Mouse (Mus musculus) adrenal gland, adult (tissue): ENCODE measurements around the gene Tmbim6.

Experiments used
- DNase-seq, 2 experiments: peaks; one replicate each; pipeline ENCODE4 v3.0.0; 2022 to 2023; ENCODE audit warnings: low spot score in 1 of 2; ENCODE audit not compliant: inconsistent age in 2 of 2

Tmbim6 gene

DNA sequence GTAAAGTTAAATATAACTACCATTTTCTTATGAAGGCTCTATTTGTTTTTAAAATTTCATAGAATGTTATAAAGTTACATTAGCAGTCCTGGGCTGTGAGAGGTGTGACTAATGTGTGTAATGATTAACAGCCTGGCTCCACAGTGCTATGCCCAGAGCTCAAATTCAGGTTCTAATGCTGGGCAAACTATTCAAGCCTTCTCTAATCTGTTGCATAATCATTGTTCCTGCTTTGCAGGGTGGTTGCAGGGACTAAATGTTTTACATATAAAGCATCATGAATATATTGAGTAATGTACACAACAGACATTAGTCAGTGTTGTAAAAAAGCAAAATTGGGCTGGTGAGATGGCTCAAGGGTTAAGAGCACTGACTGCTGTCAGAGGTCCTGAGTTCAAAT lies 9.8 kb upstream of the Tmbim6 start:
- no peak for DNase-seq

DNA sequence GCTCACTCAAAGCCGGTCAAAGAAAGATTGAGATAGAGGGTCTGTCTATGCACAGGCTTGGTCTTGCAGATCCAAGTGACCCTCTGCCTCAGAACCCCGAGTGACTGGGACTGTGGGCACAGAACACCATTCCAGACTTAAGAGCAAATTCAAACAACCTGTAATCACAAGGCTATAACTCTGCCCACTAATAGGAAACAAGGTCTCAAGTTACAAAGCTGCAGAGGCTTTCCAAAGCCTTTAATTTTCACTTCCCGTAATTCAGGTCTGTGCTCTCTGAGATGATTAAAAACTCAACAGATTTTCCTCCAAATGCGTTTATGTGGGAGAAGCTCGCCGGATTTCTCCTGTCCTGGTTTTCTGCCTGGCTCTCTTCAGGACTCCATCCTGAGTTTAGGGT lies 8.6 kb upstream of the Tmbim6 start:
- no peak for DNase-seq

DNA sequence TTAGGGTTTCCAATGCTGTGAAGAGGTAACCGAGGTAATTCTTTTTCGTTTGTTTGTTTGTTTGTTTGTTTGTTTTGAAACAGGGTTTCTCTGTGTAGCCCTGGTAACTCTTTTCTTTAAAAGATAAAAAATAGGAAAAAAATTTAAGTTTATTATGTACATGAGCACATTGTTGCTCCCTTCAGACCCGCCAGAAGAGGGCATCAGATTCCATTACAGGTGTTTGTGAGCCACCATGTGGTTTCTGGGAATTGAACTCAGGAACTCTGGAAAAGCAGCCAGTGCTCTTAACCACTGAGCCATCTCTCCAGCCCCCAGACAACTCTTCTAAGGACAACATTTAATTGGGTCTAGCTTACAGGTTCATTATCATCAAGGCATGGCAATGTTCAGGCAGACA lies 6.6 kb upstream of the Tmbim6 start:
- peak in 1 of 2 experiments; percentile 48 for DNase-seq

DNA sequence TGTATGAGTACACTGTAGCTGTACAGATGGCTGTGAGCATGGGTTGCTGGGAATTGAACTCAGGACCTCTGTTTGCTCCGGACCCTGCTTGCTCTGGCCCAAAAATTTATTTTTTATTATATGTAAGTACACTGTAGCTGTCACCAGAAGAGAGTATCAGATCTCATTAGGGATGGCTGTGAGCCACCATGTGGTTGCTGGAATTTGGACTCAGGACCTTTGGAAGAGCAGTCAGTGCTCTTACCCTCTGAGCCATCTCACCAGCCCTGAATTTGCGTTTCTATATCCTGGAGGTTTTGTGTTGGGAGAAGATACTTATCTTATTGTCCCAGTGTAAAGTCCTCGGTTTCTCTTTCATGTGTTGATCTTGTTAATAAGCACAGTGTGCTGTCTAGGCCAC lies 5.9 kb upstream of the Tmbim6 start:
- DNase-seq: no peak

DNA sequence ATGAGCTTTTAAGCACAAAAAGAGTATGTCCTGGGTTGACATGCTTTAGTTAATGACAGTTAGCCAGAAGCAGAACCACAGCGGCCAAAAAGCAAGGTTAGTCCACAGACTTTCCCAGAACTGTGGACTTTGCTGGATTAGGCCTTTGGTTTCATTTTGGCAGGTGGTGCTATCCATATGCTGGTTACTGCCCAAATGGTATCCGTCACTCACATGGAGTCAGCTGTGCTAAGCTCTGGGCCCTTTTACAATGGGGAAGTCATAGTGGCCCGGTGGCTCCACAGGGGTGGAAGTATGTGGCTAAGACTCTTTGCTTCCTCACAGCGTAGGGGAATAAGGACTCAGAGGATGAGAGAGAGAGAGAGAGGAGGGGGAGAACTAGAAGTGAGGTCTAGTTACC lies 4.7 kb upstream of the Tmbim6 start:
- DNase-seq: no peak

DNA sequence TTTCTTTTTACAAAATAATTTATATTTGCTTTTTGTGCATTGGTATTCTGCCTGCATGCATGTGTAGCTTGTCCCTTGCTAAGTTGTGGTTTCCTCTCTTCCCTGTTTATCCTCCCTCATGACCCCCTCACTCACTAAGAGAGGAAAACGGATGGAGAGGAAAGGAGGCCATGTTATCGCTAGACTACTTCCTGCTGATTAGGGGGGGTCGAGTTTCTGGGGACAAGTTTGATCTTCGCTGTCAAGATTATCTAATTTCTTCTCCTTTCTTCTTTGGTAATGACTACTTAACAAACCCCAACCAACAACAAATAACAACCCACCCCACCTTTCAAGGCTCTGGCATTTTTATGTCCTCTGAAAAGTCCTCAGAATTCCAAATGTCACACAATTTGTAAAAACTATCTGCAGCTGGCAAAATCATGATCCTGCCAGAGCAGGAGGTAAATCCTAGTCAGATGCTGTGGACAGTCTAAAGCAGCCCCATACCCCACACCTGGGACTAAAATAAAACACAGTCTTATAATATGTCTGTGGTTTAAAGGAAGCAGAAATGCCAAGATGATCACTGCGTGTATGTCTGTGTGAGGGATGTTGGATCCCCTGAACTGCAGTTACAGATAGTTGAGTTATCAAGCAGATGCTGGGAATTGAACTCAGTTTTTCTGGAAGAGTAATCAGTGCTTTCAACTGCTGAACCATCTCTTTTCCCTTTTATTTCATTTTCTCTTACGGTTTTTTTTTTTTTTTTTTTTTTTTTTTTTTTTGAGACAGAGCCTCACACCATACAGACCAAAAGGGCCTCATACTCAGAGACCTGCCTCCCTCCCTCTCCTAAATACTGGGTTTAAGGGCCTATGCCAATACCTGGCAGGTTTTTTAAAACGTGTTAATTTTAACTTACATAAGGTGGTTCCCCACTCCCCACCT lies 1.9 kb upstream of the Tmbim6 start:
- DNase-seq: no peak

DNA sequence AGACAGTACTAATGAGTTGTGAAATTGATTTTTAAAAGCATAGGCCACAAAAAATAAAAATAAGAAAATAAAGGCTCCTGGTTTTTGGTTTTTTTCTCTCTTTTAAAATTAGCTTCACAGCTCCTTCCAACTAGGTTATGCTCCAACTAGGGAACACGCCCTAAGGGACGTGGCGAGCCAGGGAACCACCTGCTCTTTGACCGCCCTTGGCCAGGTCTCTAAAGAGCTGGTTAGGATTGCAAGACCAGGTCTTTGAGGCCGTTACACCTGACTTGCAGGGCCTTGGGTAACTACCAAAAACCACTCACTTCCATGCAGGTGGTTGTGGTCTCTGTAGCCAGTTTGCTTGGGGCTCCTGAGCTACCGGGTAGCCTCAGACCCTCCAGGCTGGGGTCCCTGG lies 707 bp upstream of the Tmbim6 start:
- DNase-seq: peak in 1 of 2 experiments; percentile 42

DNA sequence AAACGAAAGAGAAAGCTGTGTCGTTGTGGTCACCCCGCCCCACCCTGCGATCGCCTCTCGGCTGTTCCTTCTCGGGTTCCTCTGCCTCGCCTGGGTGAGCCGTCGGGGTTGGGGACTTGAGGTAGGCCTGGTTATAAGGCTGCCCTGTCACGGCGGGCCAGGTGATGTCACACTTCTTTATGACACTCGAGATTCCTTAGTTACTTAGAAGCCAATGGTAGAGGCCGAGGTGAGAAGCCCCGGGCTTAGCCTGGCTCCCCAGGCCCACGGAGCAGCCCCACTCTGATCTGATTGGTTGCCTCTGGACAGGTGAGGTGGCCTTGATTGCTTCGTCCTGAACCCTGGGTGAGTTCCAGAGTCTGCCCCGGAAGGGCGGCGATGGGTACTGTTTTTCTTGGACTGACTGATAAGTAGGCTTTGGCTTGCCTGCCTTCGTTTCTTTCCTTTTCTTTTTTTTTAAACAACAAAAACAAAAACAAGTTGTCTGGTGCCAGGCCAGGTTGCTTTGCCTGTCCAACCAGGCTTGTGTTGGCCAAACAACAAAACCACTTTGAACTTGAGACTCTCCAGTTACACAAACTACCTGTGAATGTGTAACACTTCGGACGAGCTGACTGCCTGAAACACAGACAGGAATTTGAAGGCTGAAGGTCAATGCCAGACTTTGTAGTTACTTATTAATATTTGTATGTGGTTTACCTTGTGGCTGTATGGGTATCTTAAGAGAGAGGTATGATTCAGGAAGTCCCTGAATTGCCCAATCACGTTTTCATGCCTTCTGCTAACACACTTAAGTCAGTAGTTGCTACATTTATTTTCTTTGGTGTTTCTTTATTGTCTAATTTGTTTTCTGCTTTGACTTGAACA lies 937 bp downstream of the Tmbim6 start:
- peak in 1 of 2 experiments; percentile 63 for DNase-seq

DNA sequence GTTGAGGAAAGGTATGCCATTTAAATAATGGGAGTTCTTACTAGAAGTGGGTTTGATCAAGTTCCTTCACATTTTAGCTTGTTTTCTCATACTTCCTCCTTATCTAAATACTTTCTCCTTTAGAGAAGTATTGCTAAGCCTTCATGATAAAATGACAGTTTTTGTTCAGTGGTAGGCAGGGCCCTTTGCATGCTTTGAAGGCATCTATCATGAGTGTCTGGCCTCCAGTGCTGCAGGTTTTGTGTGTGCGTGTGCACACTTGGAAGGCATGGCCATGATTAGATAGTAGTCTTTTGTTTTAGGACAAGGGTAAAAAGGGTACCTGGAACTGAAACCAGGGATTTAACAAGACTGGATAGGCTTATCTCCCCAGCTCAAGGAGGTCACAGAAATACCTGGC lies 3.8 kb downstream of the Tmbim6 start:
- DNase-seq: no peak

DNA sequence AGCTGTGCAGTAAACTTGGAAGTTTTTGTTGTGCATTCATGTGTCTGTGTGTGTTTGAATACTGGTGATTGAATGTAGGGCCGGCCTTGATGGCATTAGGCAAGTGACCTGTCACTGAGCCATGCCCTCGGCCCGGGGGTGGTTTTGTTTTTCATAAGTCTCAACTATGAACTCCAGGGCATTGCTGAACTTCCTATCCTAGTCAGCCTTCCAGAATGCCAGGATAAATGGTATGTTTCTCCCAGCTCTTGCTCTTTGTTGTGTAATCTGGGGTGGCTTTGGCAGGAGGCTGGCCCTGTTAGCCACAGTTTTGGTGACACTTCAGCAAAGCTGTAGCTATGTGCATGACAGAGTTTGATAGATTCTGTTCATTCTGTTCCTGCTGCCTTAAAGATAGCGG lies 4.2 kb downstream of the Tmbim6 start:
- peak; percentile 57 to 92 for DNase-seq

DNA sequence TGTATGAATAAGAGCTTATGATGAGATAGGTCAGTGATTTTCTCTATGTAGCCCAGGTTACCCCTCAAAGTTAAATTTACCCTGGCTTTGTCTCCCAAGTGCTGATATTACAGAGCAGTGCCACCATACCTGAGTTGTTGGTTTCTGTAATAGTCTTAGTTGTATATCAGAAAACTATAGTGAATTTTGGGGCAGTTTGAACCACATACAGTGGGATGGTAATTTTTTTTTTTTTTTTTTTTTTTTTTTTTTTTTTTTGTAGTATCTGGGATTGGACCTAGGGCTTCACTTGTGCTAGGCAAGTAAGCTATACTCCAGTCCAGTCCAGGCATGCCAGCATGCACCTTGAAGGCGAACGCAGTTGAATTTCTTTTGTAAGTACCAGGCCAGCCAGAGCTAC lies 4.9 kb downstream of the Tmbim6 start:
- DNase-seq: no peak

DNA sequence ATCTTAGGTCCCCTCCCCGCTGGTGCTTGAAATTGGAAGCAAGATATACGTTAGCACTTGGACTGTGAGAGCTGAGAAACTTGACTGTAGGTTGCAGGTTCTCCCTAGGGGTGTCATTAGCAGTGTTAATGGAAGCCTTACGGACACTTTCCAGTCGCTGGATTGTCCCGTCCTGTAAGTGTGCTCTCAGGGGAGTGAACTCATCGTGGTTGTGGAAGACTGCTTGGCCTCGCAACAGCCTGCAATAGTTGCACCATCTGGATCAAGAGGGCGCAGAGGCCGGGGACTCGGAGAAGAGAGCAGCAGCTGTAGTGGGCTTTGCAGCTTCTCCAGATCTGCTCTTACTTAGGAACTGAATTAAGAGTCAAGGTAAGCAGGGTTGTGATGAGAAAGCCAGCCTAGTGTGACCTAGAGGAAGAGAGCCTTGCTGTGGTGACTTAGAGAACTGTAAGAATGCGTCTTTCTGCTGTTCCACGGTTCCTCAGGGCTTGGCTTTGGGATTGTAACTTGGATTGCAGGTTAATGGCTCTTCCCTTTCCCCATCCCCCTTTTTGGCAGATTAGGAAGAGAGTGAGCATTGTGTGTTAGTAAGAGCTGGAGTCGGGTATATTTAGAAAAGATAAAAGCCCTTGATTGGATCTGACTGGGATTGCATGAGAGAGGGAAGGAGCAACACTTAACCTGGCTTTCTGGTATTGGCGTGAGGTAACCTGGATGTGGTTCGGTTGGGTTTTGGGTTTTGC lies 7.0 kb downstream of the Tmbim6 start:
- DNase-seq: peak in 1 of 2 experiments; percentile 79

DNA sequence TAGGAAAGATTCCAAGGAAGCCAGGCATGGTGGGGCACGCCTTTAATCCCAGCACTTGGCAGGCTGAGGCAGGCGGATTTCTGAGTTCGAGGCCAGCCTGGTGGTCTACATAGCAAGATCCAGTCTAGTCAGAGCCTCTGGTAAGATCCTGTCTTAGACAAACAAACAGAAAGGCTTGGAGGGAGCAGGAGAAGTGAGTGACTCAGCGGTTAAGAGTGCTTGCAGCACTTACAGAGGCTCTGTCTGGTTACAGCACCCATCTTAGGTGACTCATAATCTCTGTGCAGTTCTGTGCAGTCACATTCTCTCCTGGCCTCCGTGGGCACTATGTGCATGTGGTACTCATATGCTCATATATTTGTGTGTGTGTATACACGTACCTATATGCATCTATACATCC lies 7.9 kb downstream of the Tmbim6 start:
- DNase-seq: peak in 1 of 2 experiments; percentile 67

DNA sequence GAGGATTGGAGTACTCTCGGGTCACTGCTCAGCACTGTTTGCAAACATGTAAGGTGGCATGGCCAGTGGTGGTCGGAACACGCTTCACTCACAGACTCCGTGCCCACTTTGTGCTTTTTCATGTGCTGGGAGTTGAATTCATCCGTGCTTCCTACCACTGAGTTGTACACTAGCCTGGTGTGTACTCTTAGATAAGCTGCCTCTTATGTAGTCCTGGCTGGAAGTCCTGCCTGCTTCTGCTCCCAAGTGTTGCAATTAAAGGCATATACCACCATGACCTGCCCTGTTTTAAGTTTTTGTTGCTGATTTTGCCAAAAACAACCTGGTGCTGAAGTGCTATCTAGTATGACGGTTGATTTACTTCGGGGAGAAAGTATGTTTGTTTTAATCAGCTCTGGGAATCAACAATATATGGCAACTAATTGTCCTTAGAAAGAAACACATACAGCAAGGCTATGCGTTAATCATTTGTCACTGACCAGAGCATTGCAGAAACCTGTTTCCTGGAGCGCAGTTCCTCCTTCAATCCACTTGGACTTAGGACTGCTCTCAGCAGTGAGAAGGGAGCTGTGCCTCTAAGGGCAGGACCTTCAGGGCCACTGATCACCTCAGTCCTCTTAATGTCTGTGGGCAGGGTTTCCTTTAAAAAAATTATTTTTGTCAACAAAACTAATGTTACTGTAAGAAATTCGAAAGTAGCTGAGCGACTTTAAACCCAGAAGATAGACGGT lies 10.6 kb downstream of the Tmbim6 start:
- no peak for DNase-seq

DNA sequence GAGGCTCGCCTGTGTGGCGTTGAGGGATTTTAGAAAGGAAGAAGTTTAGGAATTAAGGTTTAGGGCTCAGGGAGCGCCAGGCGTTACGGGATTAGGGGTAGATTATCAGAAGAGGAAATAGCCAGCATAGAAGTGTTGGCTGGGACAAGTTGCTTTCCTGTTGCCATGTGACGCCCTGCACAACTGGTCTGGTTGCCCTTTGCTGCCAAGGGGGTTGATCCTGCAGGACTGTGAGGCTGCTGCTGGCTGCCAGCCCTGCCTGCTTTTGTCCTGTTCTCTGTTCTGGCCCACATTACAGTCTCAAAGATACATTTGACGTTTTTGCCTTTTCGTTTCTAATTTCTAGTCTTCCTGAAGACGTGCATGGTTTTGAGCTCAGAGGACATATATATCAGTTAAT lies 12.5 kb downstream of the Tmbim6 start:
- DNase-seq: no peak

DNA sequence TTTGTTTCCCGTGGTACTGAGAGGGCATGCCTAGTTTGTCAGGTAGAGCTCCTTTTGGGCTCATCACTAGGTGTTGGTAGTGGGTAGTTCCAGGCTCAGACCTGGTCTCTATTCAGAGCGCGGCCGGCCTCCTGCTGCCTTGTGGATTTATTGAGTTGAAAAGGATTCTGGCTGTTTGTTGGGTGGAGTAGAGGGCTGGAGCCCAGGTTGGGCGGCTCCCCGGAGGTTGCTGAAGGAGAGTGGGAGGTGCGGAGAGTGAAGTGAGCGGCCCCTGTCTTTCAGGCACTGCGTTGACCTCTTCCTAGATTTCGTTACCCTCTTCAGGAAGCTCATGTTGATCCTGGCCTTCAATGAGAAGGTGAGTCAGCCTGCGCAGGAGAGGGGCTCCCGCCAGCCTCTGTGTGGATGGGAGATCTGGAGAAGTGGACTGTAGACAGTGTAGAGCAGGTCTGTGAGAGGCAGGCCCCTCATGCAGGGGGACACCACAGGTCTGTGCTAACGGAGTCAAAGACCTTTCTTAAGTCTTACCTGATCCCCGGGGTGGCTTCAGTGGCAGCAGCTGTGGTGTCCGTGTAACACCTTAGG lies 14.4 kb downstream of the Tmbim6 start:
- DNase-seq: no peak

DNA sequence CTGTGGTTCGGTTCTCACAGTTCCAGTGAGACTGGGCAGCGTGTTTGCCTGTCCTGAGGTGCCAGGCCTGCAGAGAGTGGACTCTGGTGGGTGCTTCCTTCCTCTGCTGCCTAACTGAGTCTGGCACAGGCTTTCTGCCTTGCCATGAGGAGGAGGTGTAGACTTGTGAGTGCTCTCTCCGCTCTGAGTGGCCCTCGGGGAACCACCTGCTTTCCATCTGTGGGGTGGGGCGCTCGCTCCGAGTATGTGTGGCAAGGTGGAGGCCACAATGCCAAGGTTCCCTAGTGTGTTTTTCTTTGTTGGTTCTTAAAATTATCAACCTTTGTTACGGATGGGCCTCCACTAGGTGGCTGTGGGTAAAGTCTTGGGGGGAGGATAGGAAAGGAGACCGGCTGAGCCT lies 16.2 kb downstream of the Tmbim6 start:
- DNase-seq: no peak

DNA sequence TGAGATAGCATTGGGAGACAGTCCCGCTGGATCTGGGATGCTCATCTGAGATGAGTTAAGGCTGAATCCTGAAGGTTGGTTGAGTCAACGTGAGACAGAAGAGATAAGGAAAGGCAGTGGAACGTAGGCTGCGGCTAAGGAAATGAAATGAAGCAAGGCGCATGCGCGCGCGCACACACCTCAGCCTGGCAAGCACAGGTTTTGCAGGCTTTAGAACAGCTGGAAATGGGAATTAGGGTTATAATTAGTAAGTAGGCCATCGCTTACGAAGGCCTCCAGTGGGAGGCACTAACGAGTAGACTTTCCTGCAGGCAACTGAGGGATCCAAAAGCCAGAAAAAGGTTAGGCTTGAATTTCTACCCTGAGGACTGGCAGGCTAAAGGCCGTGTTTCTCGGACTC lies 19.1 kb downstream of the Tmbim6 start:
- DNase-seq: no peak

DNA sequence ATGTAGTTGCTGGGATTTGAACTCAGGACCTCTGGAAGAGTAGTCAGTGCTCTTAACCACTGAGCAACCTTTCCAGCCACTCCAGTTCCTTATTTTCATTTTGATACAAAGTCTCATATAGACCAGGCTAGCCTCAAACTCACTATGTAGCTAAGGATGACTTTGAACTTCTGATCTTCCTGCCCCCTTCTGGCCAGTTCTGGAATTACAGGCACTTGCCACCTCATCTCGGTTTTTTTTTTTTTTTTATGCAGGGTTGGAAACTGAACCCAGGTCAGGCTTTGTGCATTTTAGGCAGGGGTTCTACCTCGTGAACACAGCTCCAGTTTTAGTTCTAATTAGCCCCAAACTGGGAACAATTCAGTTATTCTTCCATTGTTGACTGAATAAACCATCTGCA lies 23.1 kb downstream of the Tmbim6 start:
- peak in 1 of 2 experiments; percentile 82 for DNase-seq

DNA sequence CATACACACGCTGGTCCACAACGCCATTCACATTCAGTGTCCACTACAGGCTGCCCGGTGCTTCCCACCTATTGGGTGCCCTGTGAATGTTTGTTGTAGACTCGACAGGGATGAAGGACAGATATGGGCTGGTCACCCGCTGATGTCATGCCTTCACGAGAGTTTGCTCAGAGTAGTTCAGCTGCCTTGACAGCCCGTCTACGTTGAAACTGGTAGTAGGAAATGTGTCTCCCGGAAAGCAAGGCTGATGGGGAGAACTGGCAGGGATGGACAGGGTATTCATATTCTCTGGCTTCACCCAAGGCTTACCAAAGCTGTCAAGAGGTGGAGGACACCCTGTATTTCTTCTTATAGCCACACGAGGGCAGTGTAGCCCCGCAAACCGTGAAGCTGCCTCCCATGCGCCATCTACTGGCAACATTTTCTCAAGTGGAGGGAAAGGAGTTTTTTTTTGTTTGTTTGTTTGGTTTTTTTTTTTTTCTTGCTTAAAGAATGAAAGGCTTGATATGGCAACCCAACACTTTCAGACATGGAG lies 23.7 kb downstream of the Tmbim6 start:
- peak; percentile 79 to 94 for DNase-seq
